Mouse (Mus musculus): ENCODE results near the gene Cygb. TPM values are rescaled to one million over a fixed set of nuclear protein-coding genes. Genes with fewer than 3 reads are reported as not detected.
"Not testable (repeated sequence)": the region's sequence is repeated elsewhere in the genome, so short reads cannot be mapped to it uniquely, and the experiment has no call there.

The Cygb gene
- total RNA-seq, 2 experiments from 2014 or later = not detected

GRCm38 (mm10) chr11:116619156-116619555, 35.0 kb downstream of the Cygb start:
- ATAC-seq (replicated peaks; ENCODE audit: poor library complexity) = no peak

GRCm38 (mm10) chr11:116618666-116619065, 35.4 kb downstream of the Cygb start:
- no peak for ATAC-seq (replicated peaks; ENCODE audit: poor library complexity)

GRCm38 (mm10) chr11:116617641-116618040, 36.5 kb downstream of the Cygb start:
- ATAC-seq (replicated peaks; ENCODE audit: poor library complexity) = no peak

GRCm38 (mm10) chr11:116616438-116617118, 37.5 kb downstream of the Cygb start:
- peak; percentile 35 for ATAC-seq (replicated peaks; ENCODE audit: poor library complexity)

- peak; percentile 67 for ATAC-seq (replicated peaks; ENCODE audit: poor library complexity)
Measured at GRCm38 (mm10) chr11:116615735-116616437, 38.2 kb downstream of the Cygb start.

DNA sequence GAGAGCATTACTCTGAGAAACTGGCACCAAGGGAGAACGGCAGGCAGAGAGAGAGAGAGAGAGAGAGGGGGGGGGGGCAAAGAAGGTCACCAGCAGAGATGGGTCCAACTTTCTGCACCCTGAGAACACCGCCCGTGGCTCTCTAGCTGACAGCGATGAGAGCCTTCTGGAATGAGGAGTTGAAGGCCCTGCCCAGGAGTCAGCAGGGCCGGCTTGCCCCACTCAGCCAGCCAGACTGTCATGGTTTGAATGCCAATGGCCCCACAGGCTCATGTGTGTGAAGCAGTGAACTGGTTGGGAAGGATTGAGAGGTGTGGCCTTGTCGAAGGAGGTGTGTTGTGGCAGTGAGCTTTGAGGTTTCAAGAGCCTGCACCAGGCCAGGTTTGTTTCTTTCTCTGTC, 40.9 kb downstream of the Cygb start:
- ATAC-seq (replicated peaks; ENCODE audit: poor library complexity) = no peak

- ATAC-seq (replicated peaks; ENCODE audit: poor library complexity) = no peak
Measured at GRCm38 (mm10) chr11:116612554-116612953, 41.6 kb downstream of the Cygb start.

- no peak for ATAC-seq (replicated peaks; ENCODE audit: poor library complexity)
Measured at GRCm38 (mm10) chr11:116611883-116612282, 42.2 kb downstream of the Cygb start.

GRCm38 (mm10) chr11:116611168-116611567, 42.9 kb downstream of the Cygb start:
- ATAC-seq (replicated peaks; ENCODE audit: poor library complexity) = not testable (repeated sequence)

DNA sequence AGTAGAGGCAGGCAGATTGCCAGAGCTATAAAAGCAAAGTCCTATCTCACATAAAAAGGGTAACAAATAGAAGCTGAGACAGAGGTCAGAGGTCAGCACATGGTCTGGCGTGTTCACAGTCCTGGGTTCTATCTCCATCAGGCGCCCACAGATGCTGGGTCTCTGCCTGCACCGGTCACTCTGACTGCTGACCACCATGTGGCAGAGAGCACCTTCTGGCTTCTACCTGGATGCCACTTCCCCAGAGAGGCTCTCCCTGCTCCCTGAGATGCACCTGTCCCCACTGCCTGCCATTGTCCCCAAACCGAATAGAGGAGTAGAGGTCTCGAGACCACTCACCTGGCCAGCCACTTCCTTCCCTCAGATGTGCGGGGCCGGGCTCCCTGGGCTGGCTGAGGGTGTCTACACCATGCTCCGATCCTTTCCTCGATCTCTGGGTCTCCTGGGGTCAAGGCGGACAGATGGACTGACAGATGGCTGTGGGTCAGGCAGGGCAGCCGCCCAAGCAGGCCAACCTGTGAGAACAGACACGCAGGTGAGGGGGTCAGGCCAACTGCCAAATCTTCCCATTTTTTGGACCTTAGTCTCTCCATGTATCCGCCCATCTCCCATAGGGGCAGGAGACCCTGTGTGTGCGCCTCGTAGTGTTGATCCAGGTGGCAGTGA, 44.0 kb downstream of the Cygb start:
- ATAC-seq (replicated peaks; ENCODE audit: poor library complexity) = no peak

DNA sequence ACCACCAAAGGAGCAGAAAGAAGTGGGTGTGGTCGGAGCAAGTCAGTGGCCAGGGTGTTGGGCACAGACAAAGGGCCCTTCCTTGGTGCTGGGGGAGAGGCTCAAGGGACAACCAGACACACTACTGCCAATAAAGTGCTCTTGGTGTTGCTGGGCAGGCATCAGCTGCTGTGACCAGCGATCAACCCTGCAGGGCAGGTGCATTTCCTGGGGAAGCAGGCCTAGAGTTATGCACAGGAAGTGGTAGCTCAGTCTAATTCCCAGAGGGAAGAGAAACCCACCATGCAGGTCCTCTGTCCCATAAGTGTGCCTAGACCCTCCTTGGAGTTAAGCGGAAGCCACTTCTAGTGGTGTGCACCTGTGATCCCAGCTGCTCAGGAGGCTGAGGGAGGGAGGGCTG, 46.4 kb downstream of the Cygb start:
- ATAC-seq (replicated peaks; ENCODE audit: poor library complexity) = no peak

GRCm38 (mm10) chr11:116604097-116604496, 50.0 kb downstream of the Cygb start:
- no peak for ATAC-seq (replicated peaks; ENCODE audit: poor library complexity)

- peak; percentile 72 for ATAC-seq (replicated peaks; ENCODE audit: poor library complexity)
Measured at GRCm38 (mm10) chr11:116603339-116603738, 50.8 kb downstream of the Cygb start.

GRCm38 (mm10) chr11:116602043-116602442, 52.1 kb downstream of the Cygb start:
- no peak for ATAC-seq (replicated peaks; ENCODE audit: poor library complexity)

DNA sequence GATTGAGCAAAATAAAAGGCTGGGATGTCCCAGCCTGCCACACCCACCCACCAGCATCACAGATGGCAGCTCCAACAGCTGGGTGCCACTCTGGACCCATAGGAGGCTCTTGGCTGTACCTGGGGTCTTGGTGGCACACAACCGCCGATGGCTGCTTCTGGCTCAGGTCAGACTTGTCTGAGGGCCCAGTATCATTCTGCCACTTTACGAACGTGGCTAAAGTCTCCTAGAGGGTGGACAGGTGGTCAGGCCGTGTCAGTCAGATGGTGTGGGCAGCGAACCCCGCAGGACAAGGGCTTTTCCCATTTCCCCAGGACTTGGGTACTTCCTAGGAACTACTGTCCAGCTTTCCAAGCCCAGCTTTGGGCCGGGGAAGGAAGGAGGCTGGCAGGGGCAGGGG, 52.9 kb downstream of the Cygb start:
- ATAC-seq (replicated peaks; ENCODE audit: poor library complexity) = no peak

GRCm38 (mm10) chr11:116599230-116599629, 54.9 kb downstream of the Cygb start:
- ATAC-seq (replicated peaks; ENCODE audit: poor library complexity) = no peak

GRCm38 (mm10) chr11:116598193-116598592, 55.9 kb downstream of the Cygb start:
- no peak for ATAC-seq (replicated peaks; ENCODE audit: poor library complexity)

GRCm38 (mm10) chr11:116596766-116597165, 57.3 kb downstream of the Cygb start:
- ATAC-seq (replicated peaks; ENCODE audit: poor library complexity) = no peak

Data from megakaryocyte progenitor cell, adult 5-6 weeks (primary cell).